Mouse (Mus musculus): ENCODE measurements around the gene Sp8. TPM values are rescaled to one million over a fixed set of nuclear protein-coding genes. Genes with fewer than 3 reads are reported as not detected.

Gene Sp8
- not detected in 2 replicates for polyA plus RNA-seq (2012; ENCODE audit: insufficient read depth, low replicate concordance)

DNA sequence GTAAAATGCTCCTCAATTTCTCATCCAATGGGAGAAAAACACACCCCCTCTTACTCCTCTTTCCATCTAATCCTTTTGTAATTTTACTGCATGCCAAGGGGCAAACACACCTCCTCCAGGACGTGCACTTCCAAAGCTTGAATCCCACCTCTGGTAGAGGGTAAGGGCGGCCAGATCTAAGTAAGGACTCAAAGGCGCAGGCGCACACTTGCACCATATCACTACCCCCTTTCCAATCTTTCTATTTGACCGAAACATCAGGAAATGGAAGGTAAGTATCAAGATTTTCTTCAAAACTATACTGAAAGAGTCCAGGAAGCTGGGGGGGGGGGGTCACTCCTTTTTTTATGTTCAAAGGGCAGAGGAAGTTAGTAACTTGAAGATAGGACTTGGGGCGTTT is at the start of gene Sp8:
Gene Sp8 (plus strand): TSS at position 109 of the 400 bp plus-strand sequence.
- no peaks in the 10 kb centered on the region for H3K36me3 ChIP-seq (replicated peaks; ENCODE audit: low read length)
- peak within 1 kb of the TSS; percentile 91 for H3K4me3 ChIP-seq (replicated peaks)
- TF ChIP-seq FLI1 (IDR thresholded peaks at IDR 0.05; ENCODE audit: low read length), result no peak
- no peak for TF ChIP-seq GATA1 (IDR thresholded peaks at IDR 0.05; ENCODE audit: borderline replicate concordance, low read length)
- peaks cover 47% of the 10 kb centered on the region for H3K4me1 ChIP-seq
- H3K27me3 ChIP-seq (replicated peaks), result peaks cover 94% of the 10 kb centered on the region
- peaks cover 13% of the 10 kb centered on the region for H3K9me3 ChIP-seq

DNA sequence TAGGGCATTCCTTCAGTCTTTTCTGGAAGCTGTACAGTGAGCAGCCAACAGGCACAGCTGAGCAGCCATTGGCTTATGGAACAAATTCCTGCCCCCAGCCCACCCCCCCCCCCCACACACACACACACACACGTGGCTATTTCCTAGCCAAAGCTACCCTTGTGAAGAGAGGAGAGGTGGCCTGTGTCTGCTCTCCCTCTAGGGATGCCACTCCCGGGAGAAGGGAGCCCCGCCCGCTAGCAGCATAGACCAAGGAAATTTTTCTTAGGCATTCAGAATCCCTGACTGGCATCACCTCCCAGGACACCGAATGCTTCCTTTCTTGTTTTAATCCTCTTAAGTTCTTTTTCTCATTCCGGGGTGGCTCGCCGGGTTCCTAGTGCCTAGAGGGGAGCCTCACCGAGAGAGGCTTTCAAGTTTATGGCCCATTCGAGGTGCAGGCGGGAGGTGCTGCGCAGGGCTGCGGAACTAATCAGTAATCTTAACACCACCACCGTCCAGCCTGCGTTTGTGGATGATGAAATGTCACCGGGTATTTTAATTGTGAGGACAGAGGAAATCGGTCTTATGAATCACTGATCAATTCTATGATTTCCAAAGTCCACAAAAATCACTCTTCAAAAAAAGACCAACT is 34.7 kb upstream of the Sp8 start:
- H3K9me3 ChIP-seq, result no peaks in the 10 kb centered on the region
- no peaks in the 10 kb centered on the region for H3K36me3 ChIP-seq (replicated peaks; ENCODE audit: low read length)
- H3K4me3 ChIP-seq (replicated peaks), result no peak overlapping the region
- peaks cover 7% of the 10 kb centered on the region for H3K27me3 ChIP-seq (replicated peaks)
- no peak for TF ChIP-seq FLI1 (IDR thresholded peaks at IDR 0.05; ENCODE audit: low read length)
- no peak for TF ChIP-seq GATA1 (IDR thresholded peaks at IDR 0.05; ENCODE audit: borderline replicate concordance, low read length)
- H3K4me1 ChIP-seq, result no peaks in the 10 kb centered on the region

DNA sequence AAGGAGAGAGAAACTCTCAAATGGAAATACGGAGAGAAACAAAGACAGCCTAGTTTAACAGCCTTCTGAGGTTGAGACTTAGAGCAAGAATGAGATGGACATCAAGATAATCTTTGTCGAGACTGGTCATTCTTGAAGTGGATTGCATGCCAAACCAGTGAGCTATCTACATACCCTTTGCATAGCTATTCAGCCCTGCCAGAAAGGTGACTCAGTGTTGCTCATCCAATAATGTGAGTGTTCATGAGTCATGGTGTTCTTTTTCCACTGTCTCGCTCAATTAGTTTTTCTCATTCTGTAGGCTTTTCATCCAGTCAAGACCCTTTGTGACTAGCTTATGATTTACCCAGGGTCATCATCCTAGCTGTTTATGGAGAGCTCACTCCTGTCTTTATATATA is 31.6 kb upstream of the Sp8 start:
- no peaks in the 10 kb centered on the region for H3K4me1 ChIP-seq
- H3K36me3 ChIP-seq (replicated peaks; ENCODE audit: low read length), result no peaks in the 10 kb centered on the region
- TF ChIP-seq GATA1 (IDR thresholded peaks at IDR 0.05; ENCODE audit: borderline replicate concordance, low read length), result no peak
- TF ChIP-seq FLI1 (IDR thresholded peaks at IDR 0.05; ENCODE audit: low read length), result no peak
- H3K27me3 ChIP-seq (replicated peaks), result peaks cover 3% of the 10 kb centered on the region
- no peaks in the 10 kb centered on the region for H3K9me3 ChIP-seq
- no peak overlapping the region for H3K4me3 ChIP-seq (replicated peaks)

DNA sequence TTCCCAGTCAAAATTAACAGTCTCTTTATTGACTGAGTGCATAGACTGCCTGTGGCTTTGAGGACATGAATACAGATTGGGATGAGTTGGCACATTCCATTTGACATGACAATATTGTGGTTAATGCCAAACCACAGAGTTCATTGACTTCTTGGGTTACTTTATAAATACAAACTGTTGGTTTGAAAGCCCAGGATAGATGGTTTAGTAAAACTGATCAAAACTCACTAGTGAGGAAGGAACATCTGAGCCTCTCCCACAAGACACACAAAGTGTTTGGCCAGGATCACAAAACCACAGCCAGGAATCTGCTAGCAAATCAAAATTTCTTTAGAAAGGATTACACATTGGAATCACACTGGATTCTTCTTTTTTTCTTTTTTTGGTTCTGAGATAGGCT is 30.0 kb upstream of the Sp8 start:
- TF ChIP-seq GATA1 (IDR thresholded peaks at IDR 0.05; ENCODE audit: borderline replicate concordance, low read length) (no peak), FLI1 (IDR thresholded peaks at IDR 0.05; ENCODE audit: low read length) (no peak)
- no peaks in the 10 kb centered on the region for H3K36me3 ChIP-seq (replicated peaks; ENCODE audit: low read length)
- H3K27me3 ChIP-seq (replicated peaks), result peaks cover 3% of the 10 kb centered on the region
- no peak overlapping the region for H3K4me3 ChIP-seq (replicated peaks)
- no peaks in the 10 kb centered on the region for H3K4me1 ChIP-seq
- H3K9me3 ChIP-seq, result no peaks in the 10 kb centered on the region

DNA sequence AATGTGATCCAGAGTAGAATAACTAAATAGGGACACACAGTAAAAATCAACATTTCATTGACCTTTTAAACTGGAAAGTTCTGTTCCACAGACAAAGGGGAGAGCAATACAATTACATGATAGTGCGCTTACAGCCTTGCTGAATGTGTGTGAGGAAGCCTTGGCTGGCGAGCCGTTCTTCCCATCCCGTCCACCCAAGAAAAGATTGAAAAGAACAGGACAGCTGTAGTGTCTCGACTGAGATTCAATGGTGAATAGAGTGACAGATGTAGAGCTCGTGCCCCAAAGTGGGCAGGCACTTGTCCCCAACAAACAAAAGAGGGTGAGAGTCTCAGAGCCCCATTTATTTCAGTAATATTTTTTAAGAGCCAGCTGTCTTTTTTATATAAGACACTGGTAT is 16.2 kb upstream of the Sp8 start:
- H3K4me3 ChIP-seq (replicated peaks), result no peak overlapping the region
- no peaks in the 10 kb centered on the region for H3K36me3 ChIP-seq (replicated peaks; ENCODE audit: low read length)
- H3K27me3 ChIP-seq (replicated peaks), result peaks cover 7% of the 10 kb centered on the region
- H3K9me3 ChIP-seq, result no peaks in the 10 kb centered on the region
- no peaks in the 10 kb centered on the region for H3K4me1 ChIP-seq
- TF ChIP-seq GATA1 (IDR thresholded peaks at IDR 0.05; ENCODE audit: borderline replicate concordance, low read length), result no peak
- TF ChIP-seq FLI1 (IDR thresholded peaks at IDR 0.05; ENCODE audit: low read length), result no peak

DNA sequence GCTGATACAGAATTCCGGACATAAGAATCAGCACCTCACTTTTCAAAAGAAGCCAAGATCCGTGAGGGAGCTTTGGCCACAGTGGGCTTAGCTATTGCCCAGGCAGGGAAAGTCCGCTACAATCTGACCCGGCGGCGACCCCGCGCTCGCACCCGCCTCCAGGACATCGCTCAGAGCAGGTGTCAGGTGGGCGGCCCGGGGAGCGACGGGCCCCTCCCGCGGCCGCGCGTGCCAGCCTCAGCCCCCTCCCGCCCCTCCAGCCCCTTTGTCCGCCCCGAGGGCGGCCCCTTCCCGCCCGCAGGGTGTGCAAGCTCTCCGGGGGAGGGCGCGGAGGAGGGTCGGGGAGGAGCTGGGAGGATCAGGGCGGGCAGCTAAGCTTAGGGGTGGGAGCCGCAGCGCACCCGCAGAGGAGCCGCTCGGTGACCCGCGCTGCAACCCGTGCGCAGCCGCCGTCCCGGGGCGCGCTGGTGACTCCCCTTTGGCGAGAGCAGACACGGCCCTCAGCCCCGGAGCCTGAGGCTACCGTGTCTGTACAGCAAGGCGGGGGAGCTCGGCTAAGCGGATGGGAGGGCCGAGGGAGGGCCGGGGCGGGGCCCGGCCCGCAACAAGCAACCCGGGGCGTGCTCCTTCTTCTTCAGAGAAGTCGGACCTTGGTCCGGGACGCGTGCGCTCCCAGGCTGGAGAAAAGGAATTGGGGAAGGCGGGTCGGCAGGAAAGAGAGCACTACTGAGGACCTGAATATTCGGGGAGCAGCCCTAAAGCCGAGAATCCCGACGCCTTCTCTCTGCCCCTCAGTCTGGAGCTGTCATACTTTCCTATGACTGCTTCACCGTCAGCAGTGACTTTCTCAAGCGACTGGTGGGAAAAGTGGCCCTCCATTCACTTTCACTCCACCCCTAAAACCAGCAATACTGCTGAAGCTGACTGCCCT is 9.5 kb upstream of the Sp8 start:
- H3K9me3 ChIP-seq, result peaks cover 7% of the 10 kb centered on the region; the same call in 1 of the 2 replicates
- peak overlapping the region; percentile 84 for H3K4me3 ChIP-seq (replicated peaks)
- H3K4me1 ChIP-seq, result peaks cover 12% of the 10 kb centered on the region
- H3K36me3 ChIP-seq (replicated peaks; ENCODE audit: low read length), result no peaks in the 10 kb centered on the region
- peaks cover 69% of the 10 kb centered on the region for H3K27me3 ChIP-seq (replicated peaks)
- no peak for TF ChIP-seq GATA1 (IDR thresholded peaks at IDR 0.05; ENCODE audit: borderline replicate concordance, low read length)
- TF ChIP-seq FLI1 (IDR thresholded peaks at IDR 0.05; ENCODE audit: low read length), result no peak

DNA sequence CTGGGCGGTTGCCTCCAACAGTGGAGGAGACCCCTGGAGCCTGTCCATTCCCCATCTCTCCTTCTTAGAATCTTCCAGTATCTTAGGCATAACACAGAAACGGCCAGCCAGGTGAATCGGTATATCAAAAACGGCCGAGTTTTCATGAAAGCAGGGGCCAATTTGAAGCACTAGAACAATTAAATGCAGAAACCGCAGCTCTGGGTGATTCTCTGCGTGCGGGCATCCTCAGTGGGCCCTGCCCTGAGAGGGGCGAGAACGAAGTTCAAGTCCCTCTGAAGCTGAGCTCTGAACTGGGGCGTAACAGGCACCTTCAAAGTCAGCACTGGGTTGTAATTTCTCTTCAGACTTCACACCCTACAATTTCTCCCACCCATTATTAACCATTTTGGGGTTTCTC is 8.8 kb upstream of the Sp8 start:
- Histone ChIP-seq H3K27me3 (replicated peaks) (peaks cover 71% of the 10 kb centered on the region), H3K4me3 (replicated peaks) (peak overlapping the region; percentile 84)
- no peak for TF ChIP-seq GATA1 (IDR thresholded peaks at IDR 0.05; ENCODE audit: borderline replicate concordance, low read length)
- no peak for TF ChIP-seq FLI1 (IDR thresholded peaks at IDR 0.05; ENCODE audit: low read length)

DNA sequence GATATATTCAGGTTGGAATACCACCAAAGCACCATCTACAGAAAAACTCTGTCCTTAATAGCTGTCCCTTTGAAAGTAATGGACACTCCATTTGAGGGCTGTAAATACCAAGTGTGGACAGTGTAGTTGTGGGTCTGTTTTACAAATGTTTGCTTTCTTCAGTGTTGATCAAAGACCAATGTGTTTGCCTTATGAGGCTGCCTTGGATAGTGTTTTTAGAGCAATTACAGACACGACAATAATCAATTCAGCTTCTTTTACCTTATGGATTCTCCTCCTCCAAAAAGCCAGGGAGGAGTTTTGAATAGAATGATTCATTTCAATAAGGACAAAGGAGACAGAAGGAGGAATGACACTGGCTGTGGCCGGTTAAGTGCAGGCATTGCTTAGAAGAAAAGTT is 7.9 kb upstream of the Sp8 start:
- Histone ChIP-seq H3K4me1 (peaks cover 16% of the 10 kb centered on the region), H3K27me3 (replicated peaks) (peaks cover 78% of the 10 kb centered on the region), H3K9me3 (peaks cover 11% of the 10 kb centered on the region), H3K36me3 (replicated peaks; ENCODE audit: low read length) (no peaks in the 10 kb centered on the region), H3K4me3 (replicated peaks) (no peak overlapping the region)
- no peak for TF ChIP-seq GATA1 (IDR thresholded peaks at IDR 0.05; ENCODE audit: borderline replicate concordance, low read length)
- TF ChIP-seq FLI1 (IDR thresholded peaks at IDR 0.05; ENCODE audit: low read length), result no peak

More for the DNA sequence above, 8.8 kb upstream of the Sp8 start:
- peaks cover 7% of the 10 kb centered on the region; the same call in 1 of the 2 replicates for H3K9me3 ChIP-seq
- H3K36me3 ChIP-seq (replicated peaks; ENCODE audit: low read length), result no peaks in the 10 kb centered on the region
- peaks cover 12% of the 10 kb centered on the region for H3K4me1 ChIP-seq

DNA sequence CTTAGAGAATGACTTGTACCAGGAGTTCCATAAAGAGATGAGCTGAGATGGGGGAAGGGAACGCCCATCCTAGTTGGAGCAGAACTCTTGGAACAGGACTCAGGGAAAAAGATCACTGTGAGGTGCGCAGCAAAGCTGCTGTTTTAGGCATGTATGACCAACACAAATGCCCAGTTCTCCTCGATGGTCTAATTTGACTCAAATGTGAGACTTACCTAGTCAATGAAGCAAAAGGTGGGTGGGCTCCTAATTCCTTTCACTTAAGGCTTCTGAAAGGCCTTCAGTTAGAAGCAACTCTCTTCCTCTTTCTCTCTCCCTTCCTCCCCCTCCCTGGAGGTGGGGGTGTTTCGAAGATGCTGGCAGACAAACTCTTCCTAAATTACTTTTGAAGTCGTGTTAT is 6.7 kb upstream of the Sp8 start:
- H3K4me1 ChIP-seq, result peaks cover 16% of the 10 kb centered on the region
- no peak for TF ChIP-seq FLI1 (IDR thresholded peaks at IDR 0.05; ENCODE audit: low read length)
- TF ChIP-seq GATA1 (IDR thresholded peaks at IDR 0.05; ENCODE audit: borderline replicate concordance, low read length), result no peak
- H3K27me3 ChIP-seq (replicated peaks), result peaks cover 89% of the 10 kb centered on the region
- peaks cover 11% of the 10 kb centered on the region for H3K9me3 ChIP-seq
- H3K4me3 ChIP-seq (replicated peaks), result no peak overlapping the region
- no peaks in the 10 kb centered on the region for H3K36me3 ChIP-seq (replicated peaks; ENCODE audit: low read length)

DNA sequence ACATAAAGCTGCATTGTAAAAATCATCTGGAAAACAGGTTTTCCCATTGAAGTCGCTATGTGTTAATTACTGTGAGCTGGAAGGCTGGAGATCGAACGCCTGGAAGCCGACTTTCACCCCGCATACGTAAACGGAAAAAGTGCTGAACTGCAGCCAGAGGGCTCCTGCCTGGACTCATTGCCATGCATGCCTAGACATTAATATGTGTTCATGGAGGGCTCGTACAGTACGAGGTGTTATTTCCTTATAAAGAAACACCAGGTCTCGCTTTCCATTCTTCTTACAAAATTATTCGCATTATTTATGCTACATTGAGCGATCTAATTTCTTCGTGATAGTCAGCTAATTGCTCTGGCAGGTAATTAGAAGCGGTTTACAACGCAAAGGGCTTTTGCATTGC is 5.8 kb upstream of the Sp8 start:
- Histone ChIP-seq H3K9me3 (peaks cover 11% of the 10 kb centered on the region), H3K27me3 (replicated peaks) (peaks cover 94% of the 10 kb centered on the region), H3K36me3 (replicated peaks; ENCODE audit: low read length) (no peaks in the 10 kb centered on the region), H3K4me1 (peaks cover 16% of the 10 kb centered on the region), H3K4me3 (replicated peaks) (no peak overlapping the region)
- TF ChIP-seq GATA1 (IDR thresholded peaks at IDR 0.05; ENCODE audit: borderline replicate concordance, low read length) (no peak), FLI1 (IDR thresholded peaks at IDR 0.05; ENCODE audit: low read length) (no peak)

Data from megakaryocyte, embryonic 14.5 days (primary cell).